Mouse (Mus musculus): ENCODE results near the gene Myrf. TPM values are rescaled to one million over a fixed set of nuclear protein-coding genes. Genes with fewer than 3 reads are reported as not detected.

Myrf gene
- polyA plus RNA-seq, 1 experiment from 2014 or later = 4.2 TPM

DNA sequence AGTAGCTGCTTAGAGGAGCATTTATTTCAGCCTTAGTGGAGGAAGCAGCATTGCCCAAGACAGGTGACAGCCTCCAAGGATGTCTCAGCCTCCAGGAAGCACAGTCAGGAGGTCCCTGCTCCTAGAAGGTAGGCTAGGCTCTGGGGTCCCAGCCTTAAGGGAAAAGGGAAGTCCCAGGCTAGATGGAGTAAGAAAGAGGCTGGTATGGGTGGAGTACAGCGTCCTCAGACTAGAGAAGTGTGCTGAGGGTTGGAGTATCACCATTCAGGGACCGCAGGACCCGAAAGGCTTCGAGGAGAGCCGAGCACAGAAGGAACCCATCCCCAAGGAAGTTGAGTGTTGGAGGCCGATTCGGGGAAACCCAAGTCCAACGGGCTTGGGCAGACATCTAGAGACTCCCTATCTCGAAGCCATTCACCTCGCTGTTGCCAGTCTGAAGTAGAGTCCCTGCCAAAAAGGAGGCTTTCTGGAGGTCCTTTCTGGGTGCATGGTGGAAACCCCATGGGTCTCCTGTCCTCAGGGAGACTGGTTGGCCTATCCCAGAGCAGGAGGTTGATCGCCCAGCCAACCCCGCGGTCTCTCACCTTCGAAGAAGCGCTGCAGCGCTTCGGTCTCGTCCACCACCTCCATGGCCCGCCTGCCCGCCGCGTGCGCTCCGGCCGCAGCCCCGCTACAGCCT, 434 bp downstream of the Myrf start:
- H3K9me3 ChIP-seq = no peaks in the 10 kb centered on the region
- DNase-seq (ENCODE audit: low spot score) = no peak
- peak overlapping the region; percentile 85 for H3K27ac ChIP-seq (replicated peaks)
- H3K4me1 ChIP-seq = peaks cover 48% of the 10 kb centered on the region
- no peaks in the 10 kb centered on the region for H3K36me3 ChIP-seq (replicated peaks)
- 3% methylated on average over 26 of the region's 26 CpGs for WGBS
- peaks cover 32% of the 10 kb centered on the region for H3K27me3 ChIP-seq (replicated peaks; ENCODE audit: low read depth, poor library complexity, severe bottlenecking)
- peak overlapping the region; percentile 69 for H3K4me3 ChIP-seq

GRCm38 (mm10) chr19:10239419-10239818, 1.1 kb downstream of the Myrf start:
- 29% methylated on average over 2 of the region's 2 CpGs for WGBS
- H3K27ac ChIP-seq (replicated peaks) = peak overlapping the region; percentile 85; the same call in 1 of the 2 replicates
- H3K4me1 ChIP-seq = peaks cover 46% of the 10 kb centered on the region

DNA sequence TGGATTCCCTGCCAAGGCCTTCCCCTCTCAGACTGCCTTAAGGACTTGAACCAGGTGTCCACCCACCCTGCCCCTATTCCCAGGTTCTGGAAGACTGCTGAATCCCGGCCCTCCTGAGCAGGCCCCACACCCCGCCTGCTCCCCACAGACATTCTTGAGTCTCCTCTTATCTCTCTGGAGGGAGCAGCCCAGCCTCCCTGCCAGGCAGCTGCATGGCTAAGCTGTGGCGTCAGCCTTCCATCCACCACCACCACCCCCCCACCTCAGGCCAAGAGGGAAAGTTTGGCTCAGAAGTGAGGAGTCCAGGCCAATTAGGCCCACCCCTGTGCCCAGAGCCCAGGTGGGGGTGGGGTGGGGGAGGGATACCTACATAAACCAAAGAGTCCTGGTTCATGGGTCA, 2.1 kb downstream of the Myrf start:
- Histone ChIP-seq H3K4me3 (no peak overlapping the region), H3K27me3 (replicated peaks; ENCODE audit: low read depth, poor library complexity, severe bottlenecking) (peaks cover 32% of the 10 kb centered on the region), H3K36me3 (replicated peaks) (no peaks in the 10 kb centered on the region), H3K4me1 (peaks cover 36% of the 10 kb centered on the region), H3K27ac (replicated peaks) (no peak overlapping the region), H3K9me3 (no peaks in the 10 kb centered on the region)
- no peak for DNase-seq (ENCODE audit: low spot score)
- WGBS = 66% methylated on average over 3 of the region's 3 CpGs

More at GRCm38 (mm10) chr19:10239419-10239818, 1.1 kb downstream of the Myrf start:
- Histone ChIP-seq H3K9me3 (no peaks in the 10 kb centered on the region), H3K4me3 (peak overlapping the region; percentile 69), H3K27me3 (replicated peaks; ENCODE audit: low read depth, poor library complexity, severe bottlenecking) (peaks cover 32% of the 10 kb centered on the region), H3K36me3 (replicated peaks) (no peaks in the 10 kb centered on the region)
- peak; percentile 45 for DNase-seq (ENCODE audit: low spot score)

DNA sequence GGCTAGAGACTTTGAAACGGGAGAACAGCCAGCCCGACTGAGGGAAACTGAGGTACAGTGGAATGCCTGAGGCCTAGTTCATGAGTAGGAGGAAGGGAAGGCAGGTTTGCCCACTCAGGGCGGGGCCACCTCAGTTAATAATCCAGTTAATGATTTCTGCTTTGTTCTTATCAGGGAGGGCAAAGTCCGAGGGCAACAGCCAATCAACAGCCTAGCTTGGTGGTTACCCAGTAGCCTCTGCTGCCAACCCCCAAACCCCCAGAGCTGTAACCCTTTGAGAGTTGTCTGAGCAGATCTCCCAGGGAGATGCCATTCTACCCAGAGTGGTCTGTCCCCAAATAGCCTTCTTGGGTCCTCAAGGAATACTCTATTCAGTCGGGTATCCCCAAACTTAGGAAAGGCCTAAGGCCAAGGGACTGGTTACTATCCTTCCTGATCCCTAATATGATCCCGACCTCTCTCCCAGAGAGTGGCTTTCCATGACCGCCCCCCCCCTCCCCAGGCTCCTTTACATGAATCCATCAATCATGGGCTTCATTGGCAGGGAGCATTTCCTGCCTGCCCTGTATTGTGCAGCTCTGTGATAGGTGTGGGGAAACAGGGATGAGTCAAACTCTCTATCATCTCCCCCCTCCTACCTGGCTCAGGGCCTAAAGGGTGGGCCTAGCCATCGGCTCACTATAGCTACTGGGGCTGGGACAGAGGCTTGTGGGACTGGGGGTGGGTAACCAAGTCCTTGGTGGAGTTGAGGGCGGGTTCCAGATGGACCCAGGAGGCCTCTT, 4.6 kb downstream of the Myrf start:
- Histone ChIP-seq H3K27me3 (replicated peaks; ENCODE audit: low read depth, poor library complexity, severe bottlenecking) (peaks cover 49% of the 10 kb centered on the region), H3K27ac (replicated peaks) (no peak overlapping the region), H3K9me3 (no peaks in the 10 kb centered on the region), H3K4me1 (peaks cover 51% of the 10 kb centered on the region), H3K36me3 (replicated peaks) (no peaks in the 10 kb centered on the region), H3K4me3 (no peak overlapping the region)
- DNase-seq (ENCODE audit: low spot score) = no peak
- 89% methylated on average over 9 of the region's 9 CpGs for WGBS

DNA sequence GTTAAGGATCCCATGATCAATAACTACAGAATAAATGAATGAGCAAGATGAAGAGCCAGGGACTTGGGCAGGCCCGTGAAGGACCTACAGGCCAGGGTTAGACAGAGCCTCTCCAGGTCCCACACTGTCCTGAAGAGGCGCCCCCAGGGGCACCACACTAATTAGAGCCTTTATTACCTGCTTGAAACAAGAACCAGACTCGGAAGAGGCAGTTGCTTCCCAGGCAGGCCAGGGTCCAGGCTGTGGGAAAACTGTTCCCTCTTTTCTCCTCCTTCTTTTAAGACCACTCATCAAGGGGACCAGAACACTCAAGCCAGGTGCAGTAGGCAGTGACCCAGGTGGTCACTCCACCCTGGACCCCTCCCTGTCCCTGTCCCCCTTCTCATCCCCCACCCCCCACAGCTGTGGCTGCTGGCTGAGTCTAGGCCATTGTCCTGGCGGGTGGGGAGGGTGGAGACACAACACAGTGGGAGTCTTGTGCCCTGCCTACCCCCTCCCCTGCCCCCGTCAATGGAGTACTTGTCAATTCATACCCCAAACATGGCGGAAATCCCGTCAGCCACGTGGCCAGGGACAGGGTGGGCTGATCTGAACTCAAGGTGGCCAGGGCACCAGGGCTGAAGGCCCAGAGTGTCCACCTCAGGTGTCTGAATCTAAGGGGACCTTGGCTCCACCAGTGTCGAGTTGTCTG, 8.1 kb downstream of the Myrf start:
- Histone ChIP-seq H3K9me3 (no peaks in the 10 kb centered on the region), H3K27ac (replicated peaks) (no peak overlapping the region; the same call in 1 of the 2 replicates), H3K4me3 (no peak overlapping the region), H3K36me3 (replicated peaks) (no peaks in the 10 kb centered on the region; the same call in 1 of the 2 replicates), H3K4me1 (peaks cover 46% of the 10 kb centered on the region), H3K27me3 (replicated peaks; ENCODE audit: low read depth, poor library complexity, severe bottlenecking) (peaks cover 25% of the 10 kb centered on the region)
- no peak for DNase-seq (ENCODE audit: low spot score)
- WGBS = 33% methylated on average over 9 of the region's 9 CpGs

DNA sequence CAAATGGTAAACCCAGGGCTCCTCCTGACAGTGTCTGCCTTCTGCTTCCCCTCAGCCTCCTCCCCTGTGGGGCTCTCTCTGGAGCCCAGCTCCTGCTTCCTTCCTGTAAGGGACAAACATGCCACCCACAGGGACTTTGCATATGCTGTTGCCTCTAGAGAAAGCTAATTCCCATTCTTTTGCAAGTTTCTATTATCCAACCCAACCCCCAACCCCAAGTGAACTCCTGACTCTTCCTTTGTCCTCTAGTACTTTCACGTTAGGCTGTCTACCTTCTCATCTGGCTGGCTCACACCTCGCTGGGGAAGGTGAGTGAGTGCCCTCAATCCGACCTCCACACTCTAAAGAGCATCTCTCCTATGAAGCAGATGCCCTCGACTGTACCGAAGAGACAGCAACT, 8.7 kb downstream of the Myrf start:
- Histone ChIP-seq H3K9me3 (no peaks in the 10 kb centered on the region), H3K4me3 (no peak overlapping the region)

DNA sequence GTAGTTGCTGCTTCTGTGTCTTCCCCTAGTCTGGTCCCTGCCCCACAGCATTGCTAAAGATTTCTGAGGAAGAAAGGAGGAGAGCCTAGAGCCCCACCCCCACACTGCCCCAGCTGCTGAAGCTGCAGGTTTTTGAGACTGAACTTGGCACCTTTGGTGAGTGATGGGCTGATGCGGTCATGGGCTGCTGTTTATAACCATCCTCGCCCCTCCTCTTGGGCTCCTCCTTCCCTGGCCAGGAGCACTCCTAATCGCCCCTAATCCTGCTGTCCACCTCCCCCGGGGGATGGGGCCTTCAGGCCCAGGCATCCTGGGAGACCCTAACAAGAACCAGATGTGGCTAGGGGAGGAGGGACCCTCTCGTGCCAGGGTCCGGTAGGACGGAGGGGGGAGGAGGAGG, 9.5 kb downstream of the Myrf start:
- no peaks in the 10 kb centered on the region for H3K9me3 ChIP-seq
- WGBS = 8% methylated on average over 7 of the region's 7 CpGs
- peak overlapping the region; percentile 70 for H3K27ac ChIP-seq (replicated peaks)
- H3K4me3 ChIP-seq = peak overlapping the region; percentile 31; the same call in 1 of the 2 replicates
- H3K4me1 ChIP-seq = peaks cover 46% of the 10 kb centered on the region
- no peaks in the 10 kb centered on the region; the same call in 1 of the 2 replicates for H3K36me3 ChIP-seq (replicated peaks)
- peak; percentile 43 for DNase-seq (ENCODE audit: low spot score)
- H3K27me3 ChIP-seq (replicated peaks; ENCODE audit: low read depth, poor library complexity, severe bottlenecking) = peaks cover 25% of the 10 kb centered on the region

More for the DNA sequence above, 8.7 kb downstream of the Myrf start:
- H3K27me3 ChIP-seq (replicated peaks; ENCODE audit: low read depth, poor library complexity, severe bottlenecking) = peaks cover 25% of the 10 kb centered on the region
- WGBS = 12% methylated on average over 5 of the region's 5 CpGs
- no peak for DNase-seq (ENCODE audit: low spot score)
- H3K36me3 ChIP-seq (replicated peaks) = no peaks in the 10 kb centered on the region; the same call in 1 of the 2 replicates
- H3K4me1 ChIP-seq = peaks cover 46% of the 10 kb centered on the region
- peak overlapping the region; percentile 70 for H3K27ac ChIP-seq (replicated peaks)

- Histone ChIP-seq H3K9me3 (no peaks in the 10 kb centered on the region), H3K4me3 (no peak overlapping the region), H3K27ac (replicated peaks) (0 out of 2 replicates have a peak overlapping the region, but pooled peaks have one; percentile 31), H3K4me1 (peaks cover 57% of the 10 kb centered on the region), H3K27me3 (replicated peaks; ENCODE audit: low read depth, poor library complexity, severe bottlenecking) (peaks cover 4% of the 10 kb centered on the region), H3K36me3 (replicated peaks) (no peaks in the 10 kb centered on the region; the same call in 1 of the 2 replicates)
- DNase-seq (ENCODE audit: low spot score) = no peak
- 93% methylated on average over 4 of the region's 4 CpGs for WGBS
These were observed 14.8 kb downstream of the Myrf start for GRCm38 (mm10) chr19:10225767-10226166.

- WGBS = 25% methylated on average over 26 of the region's 26 CpGs
- H3K27me3 ChIP-seq (replicated peaks; ENCODE audit: low read depth, poor library complexity, severe bottlenecking) = peaks cover 3% of the 10 kb centered on the region
- no peaks in the 10 kb centered on the region; the same call in 1 of the 2 replicates for H3K36me3 ChIP-seq (replicated peaks)
- peak overlapping the region; percentile 33 for H3K4me3 ChIP-seq
- peaks cover 48% of the 10 kb centered on the region for H3K4me1 ChIP-seq
- no peaks in the 10 kb centered on the region for H3K9me3 ChIP-seq
- H3K27ac ChIP-seq (replicated peaks) = peak overlapping the region; percentile 83
- peak; percentile 71 for DNase-seq (ENCODE audit: low spot score)
These were observed 15.7 kb downstream of the Myrf start for GRCm38 (mm10) chr19:10224637-10225453.

- no peak for DNase-seq (ENCODE audit: low spot score)
- 78% methylated on average over 4 of the region's 4 CpGs for WGBS
- Histone ChIP-seq H3K9me3 (no peaks in the 10 kb centered on the region), H3K36me3 (replicated peaks) (no peaks in the 10 kb centered on the region; the same call in 1 of the 2 replicates), H3K27ac (replicated peaks) (no peak overlapping the region), H3K4me3 (no peak overlapping the region), H3K27me3 (replicated peaks; ENCODE audit: low read depth, poor library complexity, severe bottlenecking) (no peaks in the 10 kb centered on the region; the same call in 1 of the 2 replicates), H3K4me1 (peaks cover 46% of the 10 kb centered on the region)
These were observed 17.0 kb downstream of the Myrf start for GRCm38 (mm10) chr19:10223561-10223960.

DNA sequence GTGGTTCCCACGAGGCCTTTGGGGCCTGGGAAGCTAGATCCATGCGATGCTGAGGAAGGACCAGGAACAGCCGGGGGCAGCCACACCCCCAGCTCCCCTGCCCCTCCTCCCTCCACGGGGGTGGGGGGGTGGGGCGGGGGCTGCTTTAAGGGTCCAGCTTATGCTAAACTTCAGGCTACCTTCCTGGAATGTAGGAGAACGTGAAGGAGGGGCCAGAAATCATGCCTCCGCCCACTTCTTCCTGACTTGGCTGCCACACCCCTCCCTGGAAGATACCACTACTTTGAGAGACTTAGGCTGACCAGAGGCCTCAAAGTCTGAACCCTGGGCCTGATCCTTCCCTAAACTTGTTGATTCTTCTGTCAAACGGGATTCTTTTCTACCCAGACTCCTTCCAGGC, 17.9 kb downstream of the Myrf start:
- WGBS = 38% methylated on average over 8 of the region's 8 CpGs
- H3K27me3 ChIP-seq (replicated peaks; ENCODE audit: low read depth, poor library complexity, severe bottlenecking) = no peaks in the 10 kb centered on the region; the same call in 1 of the 2 replicates
- peaks cover 44% of the 10 kb centered on the region for H3K4me1 ChIP-seq
- DNase-seq (ENCODE audit: low spot score) = no peak
- H3K9me3 ChIP-seq = no peaks in the 10 kb centered on the region
- H3K4me3 ChIP-seq = no peak overlapping the region
- 0 out of 2 replicates have a peak, but pooled peaks cover 3% of the 10 kb centered on the region for H3K36me3 ChIP-seq (replicated peaks)
- peak overlapping the region; percentile 26; the same call in 1 of the 2 replicates for H3K27ac ChIP-seq (replicated peaks)

All from embryonic facial prominence, embryonic 10.5 days (tissue).